Mouse (Mus musculus) urinary bladder, postnatal 4 days (tissue): Measurements from ENCODE around the gene Olfr776.
"Not testable (repeated sequence)": the region's sequence is repeated elsewhere in the genome, so short reads cannot be mapped to it uniquely, and the experiment has no call there.

ENCODE experiments used
- DNase-seq, 2 experiments: peaks; one replicate each; pipeline ENCODE4 v3.0.0; 2021 to 2022; ENCODE audit warnings: low spot score in 2 of 2

The Olfr776 gene

DNA sequence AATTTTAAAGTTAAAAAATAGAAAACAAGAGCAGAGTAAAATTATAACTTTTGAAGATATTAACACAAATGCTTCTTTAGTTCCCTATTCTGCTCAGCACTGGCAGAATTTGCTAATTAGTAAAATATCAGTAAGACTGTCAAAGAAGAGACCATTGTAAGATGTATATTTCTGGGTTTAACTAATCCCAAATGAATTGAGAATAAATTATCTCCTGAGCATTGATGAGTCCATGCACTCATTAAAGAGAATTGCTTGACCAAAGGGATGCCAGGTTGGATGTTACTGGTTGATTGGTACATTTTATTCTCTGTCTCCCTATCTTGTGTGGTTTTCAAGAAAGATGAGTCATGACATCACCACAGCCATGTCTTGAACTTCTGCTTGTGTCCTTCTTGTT, at the start of gene Olfr776:
Gene Olfr776 (plus strand): TSS at position 301 of the 400 bp plus-strand sequence.
- DNase-seq: no peak

GRCm38 (mm10) chr10:129230737-129231136, 28.2 kb upstream of the Olfr776 start:
- no peak for DNase-seq

GRCm38 (mm10) chr10:129235904-129236303, 23.0 kb upstream of the Olfr776 start, which contains the start of gene Olfr774:
Gene Olfr774 (plus strand): TSS chr10:129236204.
- DNase-seq: no peak

DNA sequence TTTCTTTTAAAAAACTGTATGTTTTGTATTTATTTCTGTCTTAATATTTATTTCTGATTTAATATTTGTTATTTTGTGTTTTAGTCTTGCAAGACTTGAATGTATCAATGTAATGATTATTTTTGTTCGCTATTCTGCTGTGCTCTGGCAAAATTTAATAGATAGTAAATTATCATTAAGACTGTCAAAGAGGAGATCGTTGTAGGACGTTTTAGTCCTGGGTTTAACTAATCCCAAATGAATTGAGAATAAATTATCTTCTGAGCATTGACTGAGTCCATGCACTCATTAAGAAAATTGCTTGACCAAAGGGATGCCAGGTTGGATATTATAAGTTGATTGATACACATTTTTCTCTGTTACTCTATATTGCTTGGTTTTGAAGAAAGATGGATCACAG, 10.8 kb upstream of the Olfr776 start, which contains the start of gene Olfr775:
Gene Olfr775 (plus strand): TSS at position 301 of the 400 bp plus-strand sequence.
- DNase-seq: no peak

DNA sequence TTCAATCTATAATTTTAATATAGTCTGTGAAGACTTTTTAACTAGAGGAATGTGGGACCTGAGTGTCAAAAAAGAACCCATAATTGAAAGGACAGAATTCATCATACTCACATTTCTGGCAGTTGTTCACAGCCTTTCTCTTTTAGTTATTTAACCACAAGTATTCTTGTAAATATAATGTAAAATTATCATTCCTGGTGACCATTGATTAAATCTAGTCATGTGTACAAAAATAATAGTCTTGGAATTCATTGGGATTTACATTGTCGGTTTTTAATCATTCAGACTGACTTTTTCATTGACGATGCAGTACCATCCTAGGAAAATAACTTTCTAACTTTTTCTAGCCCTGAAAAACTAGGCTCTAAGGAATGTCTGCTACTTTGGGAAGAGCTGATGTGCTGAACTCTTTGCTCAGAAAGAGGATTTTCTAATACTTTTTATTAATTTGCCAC, 12.2 kb downstream of the Olfr776 start, which contains the start of gene Olfr777:
Gene Olfr777 (minus strand): TSS at position 405 of the 455 bp plus-strand sequence.
- no peak for DNase-seq

GRCm38 (mm10) chr10:129312973-129313372, 54.0 kb downstream of the Olfr776 start:
- not testable (repeated sequence) for DNase-seq

DNA sequence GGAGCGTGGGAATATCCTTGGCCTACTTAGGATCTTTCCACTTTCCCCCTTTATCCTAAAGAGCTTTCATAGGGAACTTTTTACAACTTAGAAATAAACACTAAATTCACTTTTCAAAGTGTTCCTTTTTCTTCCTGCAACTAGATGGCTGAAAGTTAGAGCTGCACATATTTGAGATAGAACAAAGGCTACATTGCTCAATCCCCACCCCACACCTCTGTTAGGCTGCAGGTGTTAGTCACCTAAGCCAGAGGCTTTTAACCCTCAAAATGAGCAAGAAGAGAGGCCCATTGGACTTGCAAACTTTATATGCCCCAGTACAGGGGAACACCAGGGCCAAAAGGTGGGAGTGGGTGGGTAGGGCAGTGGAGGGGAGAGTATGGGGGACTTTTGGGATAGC, 54.6 kb downstream of the Olfr776 start:
- not testable (repeated sequence) for DNase-seq
